Mouse (Mus musculus) 3T3-L1 (cell line): ENCODE measurements at regions not wholly inside any gene's neighbourhood (a gene's known extent, or its start where the extent isn't known, plus 50 kb on each side); places are given as distances from the start of the nearest gene placed in this dataset.
A peak's percentile ranks its signal among the peaks of the same experiment; 100 is the strongest.

Source experiments
- DNase-seq: peaks from one replicate; pipeline ENCODE4 v3.0.0-alpha.2; 2015; ENCODE audit warnings: low read depth, low spot score

DNA sequence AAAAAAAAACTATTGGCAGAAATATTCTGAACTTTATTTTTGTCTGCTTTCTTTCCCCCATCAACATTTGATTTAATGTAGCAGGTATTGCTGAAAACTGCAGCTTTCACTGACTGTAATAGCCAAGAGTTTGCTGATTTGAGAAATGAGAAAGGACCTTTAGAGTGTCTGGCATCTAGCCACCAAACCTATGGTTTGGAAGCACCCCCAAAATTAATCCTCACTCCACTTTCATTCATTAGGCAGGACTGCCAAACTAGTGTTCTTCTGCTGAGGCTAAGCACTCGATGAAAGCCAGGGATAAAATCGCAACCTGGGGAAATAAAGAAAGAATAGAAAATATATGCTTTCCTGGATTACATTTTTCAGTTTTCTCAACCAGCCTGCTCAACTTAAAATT lies 320.4 kb downstream of the Atp6ap1l start:
- DNase-seq, result no peak

DNA sequence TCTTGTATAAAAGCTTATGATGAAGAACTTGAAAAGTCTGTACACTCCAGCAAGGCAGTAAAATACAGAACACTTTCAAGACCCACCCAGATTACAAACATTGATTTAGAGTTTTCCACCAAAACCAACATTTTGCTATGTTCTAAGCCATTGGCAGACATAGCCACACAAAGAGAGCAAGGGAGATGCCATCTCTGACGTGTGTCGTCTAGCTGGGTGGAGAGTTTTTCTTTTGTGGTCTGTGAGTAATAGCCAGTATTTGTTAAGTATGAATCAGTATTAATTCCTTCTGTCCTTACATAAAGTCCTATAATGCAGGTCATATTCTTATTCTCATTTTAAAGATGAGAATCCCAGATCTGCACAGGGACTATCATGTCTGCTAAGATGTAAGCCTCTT lies 329.8 kb downstream of the Atp6ap1l start:
- DNase-seq, result peak; percentile 67

DNA sequence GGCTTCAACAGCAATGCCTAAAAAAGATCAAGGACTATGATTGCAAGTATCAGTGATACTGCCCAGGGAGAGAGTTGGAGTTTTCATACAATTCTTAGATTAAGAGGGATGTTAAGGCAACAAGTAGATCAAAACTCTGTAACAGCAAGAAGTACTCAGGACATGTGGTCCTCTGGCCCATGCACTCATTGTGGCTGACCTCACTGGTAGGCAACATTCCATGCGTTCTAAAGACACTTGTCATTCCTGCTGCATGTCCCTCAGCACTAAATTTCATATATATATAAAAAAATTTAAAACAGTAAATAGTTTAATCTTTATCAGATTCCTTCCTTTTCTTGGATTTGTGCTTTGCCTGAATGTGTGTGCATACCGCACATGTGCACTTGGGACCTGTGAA lies 332.6 kb downstream of the Atp6ap1l start:
- DNase-seq, result peak; percentile 33

DNA sequence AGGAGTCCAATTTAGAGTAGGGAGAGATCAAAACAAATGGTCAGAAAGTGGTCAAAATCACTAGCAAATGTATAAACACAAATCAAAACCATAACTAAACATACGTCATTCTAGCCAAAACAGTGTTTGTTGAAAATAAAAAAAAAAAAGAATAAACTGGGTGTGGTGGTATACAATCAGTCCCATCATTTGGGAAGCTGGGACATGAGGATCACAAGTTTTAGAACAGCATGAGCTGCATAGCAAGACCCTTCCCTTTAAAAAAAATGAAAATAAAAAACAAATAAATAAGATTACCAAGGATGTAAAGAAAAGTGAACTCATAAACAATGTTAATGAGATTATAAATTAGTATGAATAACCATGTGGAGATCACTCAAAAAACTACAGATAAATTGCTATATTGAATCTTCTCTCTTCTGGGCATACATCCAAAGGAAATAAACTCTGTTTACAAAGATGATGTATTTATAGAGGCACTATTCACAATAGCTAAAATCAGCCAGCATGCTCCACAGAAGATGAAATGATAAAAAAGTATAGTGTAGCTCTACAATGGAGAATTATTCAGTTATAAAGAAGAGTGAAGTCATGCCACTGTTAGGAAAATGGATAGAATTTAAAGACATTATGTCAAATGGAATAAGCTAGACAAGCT lies 341.8 kb downstream of the Atp6ap1l start:
- peak; percentile 52 for DNase-seq

- peak; percentile 93 for DNase-seq
Measured at GRCm38 (mm10) chr13:90560095-90560494, 345.1 kb downstream of the Atp6ap1l start.

- peak; percentile 83 for DNase-seq
Measured at GRCm38 (mm10) chr13:90559481-90559880, 345.7 kb downstream of the Atp6ap1l start.

DNA sequence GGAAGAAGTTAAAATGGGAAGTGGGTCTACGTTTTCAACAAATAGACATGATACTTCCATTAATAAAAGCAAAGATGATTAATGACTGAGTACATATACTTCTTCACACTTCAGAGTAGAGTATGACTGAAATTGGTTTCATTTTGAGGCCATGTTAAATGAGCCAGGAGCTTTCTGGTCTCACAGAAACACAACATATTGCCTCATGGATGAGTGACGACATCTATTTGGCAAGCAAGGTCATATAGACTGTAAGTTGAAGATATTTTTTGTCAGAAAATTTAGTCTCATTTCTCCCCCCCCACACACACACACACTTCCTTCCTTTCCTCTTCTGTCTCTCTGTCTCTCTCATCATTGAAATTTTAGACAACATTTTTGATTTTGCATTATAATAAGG lies 354.0 kb downstream of the Atp6ap1l start:
- peak; percentile 72 for DNase-seq

DNA sequence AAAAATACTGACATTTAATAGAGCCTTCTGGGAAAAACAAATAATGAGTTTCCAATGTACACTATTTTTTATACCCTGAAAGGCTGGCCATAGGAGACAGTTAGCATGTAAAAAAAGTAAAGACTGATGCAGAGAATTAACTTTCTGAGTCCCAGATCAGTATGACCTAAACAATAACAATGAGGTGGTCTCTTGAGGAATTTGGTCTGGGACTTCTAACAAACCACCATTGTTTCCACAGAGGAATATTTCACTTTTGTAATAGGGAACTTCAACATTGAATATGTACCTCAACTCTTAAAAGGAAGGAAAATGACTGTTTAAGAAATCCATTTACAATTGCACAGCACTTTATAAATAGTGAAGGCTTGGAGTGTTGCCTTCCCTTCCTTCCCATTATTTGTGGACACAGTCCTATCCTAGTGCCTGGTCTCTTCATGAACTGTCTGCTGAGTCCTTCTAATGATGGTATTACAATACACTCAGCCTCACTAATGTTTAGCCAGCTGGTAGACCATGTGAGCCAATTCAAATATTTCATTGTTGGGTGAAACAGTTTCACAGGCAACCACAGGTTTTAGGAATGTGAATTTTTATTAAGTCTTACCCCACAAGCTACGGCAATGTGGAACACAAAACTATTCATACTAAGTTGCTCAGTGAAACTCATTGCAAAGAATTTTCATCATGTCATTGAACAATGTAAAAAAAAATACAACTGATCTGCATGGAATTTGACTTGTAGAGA lies 358.7 kb downstream of the Atp6ap1l start:
- DNase-seq, result peak; percentile 37

- no peak for DNase-seq
Measured at GRCm38 (mm10) chr13:90545816-90546215, 359.3 kb downstream of the Atp6ap1l start.

GRCm38 (mm10) chr13:90537525-90537924 lies 367.6 kb downstream of the Atp6ap1l start:
- DNase-seq, result no peak

- DNase-seq, result no peak
Measured at GRCm38 (mm10) chr13:90526998-90527397, 378.2 kb downstream of the Atp6ap1l start.

GRCm38 (mm10) chr13:90525801-90526200 lies 379.4 kb downstream of the Atp6ap1l start:
- DNase-seq, result peak; percentile 25

- DNase-seq, result no peak
Measured at GRCm38 (mm10) chr13:90521758-90522245, 383.4 kb downstream of the Atp6ap1l start.

- DNase-seq, result no peak
Measured at GRCm38 (mm10) chr13:90520992-90521757, 384.0 kb downstream of the Atp6ap1l start.

- DNase-seq, result peak; percentile 99
Measured at GRCm38 (mm10) chr13:90515773-90516503, 389.2 kb downstream of the Atp6ap1l start.

DNA sequence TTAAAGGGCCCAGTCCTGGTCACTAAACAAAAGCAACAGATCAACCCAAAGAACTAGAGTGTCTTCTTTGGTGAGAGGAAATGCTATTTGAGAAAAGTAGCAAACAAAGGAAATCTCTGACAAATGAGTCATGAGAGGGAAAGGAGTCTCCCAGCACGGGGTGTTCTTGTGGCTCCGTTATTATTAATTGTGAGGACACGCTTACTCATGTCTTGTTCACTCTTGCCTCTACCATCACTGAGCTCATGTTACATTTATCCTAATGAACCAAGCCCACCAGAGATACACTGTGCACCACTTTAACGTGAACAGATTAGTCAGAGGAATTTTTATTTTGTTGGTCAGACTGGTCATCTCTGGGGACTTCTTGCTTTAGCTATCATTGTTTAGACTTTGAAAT lies 391.3 kb downstream of the Atp6ap1l start:
- peak; percentile 93 for DNase-seq

DNA sequence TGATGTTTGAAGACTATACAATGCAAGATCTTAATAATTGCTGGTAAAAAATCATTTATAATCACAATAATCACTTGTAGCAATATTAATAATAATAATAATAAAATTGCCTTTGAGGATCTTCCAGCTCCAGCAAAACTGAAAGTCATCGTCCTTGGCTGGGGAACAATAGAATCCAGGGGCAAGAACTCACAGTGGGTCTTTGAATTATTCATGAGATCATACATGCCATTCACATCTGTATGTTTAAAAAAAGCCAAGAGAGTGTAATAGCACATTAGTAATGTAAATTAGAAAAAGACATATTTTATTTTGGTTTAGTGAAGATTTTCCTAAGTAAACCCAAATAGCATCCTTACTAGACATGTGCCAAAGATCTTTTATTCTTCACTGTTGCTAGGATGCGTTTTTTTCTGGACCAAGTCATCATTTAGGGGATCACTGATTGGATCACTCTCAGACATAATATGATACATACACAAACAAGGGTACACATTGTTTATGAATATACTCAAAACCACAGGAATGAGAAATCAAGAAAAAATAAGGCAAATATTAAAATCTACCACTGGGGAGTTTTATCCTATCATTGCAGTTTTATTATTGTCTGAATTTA lies 392.3 kb downstream of the Atp6ap1l start:
- DNase-seq, result peak; percentile 61

DNA sequence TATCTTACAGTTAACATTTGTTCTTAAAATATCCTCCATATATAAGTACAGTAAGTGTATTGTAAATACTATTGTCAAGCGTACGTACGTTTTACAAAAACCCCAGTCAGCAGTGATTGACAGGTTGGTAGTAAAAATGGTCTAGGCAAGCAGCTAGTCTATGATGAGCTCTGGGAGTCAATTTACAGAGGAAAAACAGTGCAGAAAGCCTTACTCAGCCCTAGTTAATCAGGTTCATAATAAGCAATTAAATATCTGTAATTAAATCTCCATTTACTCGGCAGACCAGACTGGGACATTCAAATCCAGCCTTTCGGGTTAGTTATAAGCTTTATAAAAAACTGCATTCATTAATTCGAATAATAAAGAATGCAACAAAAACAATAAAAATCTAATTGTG lies 394.7 kb downstream of the Atp6ap1l start:
- DNase-seq, result no peak

GRCm38 (mm10) chr13:90503188-90503587 lies 402.0 kb downstream of the Atp6ap1l start:
- DNase-seq, result no peak

DNA sequence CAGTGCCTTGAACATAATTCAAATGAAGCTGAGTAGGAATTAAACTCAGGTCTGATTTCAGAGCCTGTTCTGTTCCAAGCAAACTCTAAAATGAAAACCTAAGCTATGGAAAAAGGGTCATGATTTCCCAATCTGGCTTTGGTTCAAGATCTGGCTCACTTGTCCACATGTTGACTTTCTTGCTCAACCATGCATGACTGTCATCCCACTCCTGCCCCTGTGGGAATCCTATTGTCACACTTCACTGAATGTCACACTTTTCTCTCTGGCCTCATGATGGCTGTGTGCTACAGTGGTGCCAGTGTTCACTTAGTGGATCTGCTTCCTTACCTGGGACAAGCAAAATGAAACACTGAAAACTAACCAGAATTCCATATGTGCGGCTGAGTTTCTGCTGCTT lies 403.0 kb downstream of the Atp6ap1l start:
- peak; percentile 27 for DNase-seq

GRCm38 (mm10) chr13:90498978-90499377 lies 406.2 kb downstream of the Atp6ap1l start:
- no peak for DNase-seq
